Mouse (Mus musculus) kidney, adult 11 months (tissue): ENCODE data around the gene Ankrd11.

Source experiments
- DNase-seq: peaks from one replicate; pipeline ENCODE4 v3.0.0; 2022

The Ankrd11 gene

DNA sequence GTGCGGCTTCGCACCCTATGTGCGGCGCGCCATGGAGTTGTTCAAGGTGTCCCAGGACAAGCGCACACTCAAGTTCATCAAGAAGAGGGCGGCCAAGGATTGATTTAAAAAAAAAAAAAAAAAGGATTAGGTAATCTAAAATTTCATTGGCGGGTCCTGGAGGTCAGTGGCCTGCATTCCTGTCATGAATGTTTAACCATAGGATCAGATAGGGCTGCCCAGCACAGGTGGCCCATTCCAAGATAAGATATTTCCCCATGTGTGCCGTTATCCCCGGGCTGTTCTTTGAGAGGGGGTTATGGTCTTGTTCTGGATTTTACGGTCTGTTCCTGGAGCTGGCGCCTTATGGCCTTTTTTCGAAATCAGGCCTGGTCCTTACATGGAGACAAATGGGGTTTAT is 205.4 kb downstream of the Ankrd11 start:
- DNase-seq: no peak

DNA sequence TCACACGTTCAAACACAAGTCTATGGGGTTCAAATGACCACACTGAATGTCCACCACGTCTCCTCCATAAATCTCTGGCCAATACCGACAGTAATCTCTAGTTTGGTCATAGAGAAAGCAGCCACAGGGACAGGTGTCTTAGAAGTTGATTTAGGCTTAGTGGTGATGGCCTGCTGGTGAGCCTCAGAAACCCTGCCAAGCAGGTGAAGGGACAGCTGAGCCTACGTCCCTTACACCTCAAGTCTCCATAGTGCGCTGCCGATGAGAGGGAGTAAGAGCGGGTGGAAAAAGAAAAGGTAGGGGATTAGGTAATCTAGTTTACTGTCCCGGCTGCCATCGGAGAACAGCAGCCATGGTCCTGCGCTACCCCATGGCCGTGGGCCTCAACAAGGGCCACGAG is 205.9 kb downstream of the Ankrd11 start:
- no peak for DNase-seq

DNA sequence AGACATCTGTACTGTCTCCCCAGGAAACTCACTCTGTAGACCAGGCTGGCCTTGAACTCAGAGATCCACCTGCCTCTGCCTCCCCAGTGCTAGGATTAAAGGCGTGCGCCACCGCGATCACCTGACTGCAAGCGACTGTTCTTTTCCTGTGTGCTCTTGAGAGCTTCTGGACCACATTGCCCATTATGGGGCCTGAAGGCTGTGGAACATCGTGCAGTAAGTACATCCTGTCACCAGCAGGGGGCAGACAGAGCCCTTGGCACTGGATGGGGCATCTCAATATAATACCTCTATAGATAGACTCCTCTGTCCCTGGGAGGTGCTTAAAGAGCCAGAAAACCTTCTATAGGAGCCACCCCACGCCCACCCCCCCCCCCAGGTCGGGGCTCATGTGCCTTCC is 207.1 kb downstream of the Ankrd11 start:
- DNase-seq: peak; percentile 54

DNA sequence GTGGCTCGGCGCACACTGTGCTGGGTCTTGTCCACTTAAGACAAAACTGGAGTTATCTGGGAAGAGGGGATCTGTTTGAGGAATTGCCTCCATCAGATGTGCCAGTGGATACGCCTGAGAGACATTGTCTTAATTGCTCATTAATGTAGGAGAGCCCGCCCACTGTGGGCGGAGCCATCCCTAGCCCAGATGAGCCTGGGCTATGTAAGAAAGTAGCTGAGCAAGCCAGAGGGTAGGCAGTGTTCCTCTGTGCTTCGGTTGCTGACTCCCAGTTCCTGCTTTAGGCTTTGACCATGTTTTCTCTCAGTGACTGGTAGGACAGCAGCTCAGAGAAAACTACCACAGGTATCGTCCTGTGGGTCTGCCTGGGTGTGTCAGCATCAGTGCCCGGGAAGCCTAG is 207.7 kb downstream of the Ankrd11 start:
- no peak for DNase-seq
